ENCODE assay signal across 9 mouse cellular contexts in the genomic region with DNA sequence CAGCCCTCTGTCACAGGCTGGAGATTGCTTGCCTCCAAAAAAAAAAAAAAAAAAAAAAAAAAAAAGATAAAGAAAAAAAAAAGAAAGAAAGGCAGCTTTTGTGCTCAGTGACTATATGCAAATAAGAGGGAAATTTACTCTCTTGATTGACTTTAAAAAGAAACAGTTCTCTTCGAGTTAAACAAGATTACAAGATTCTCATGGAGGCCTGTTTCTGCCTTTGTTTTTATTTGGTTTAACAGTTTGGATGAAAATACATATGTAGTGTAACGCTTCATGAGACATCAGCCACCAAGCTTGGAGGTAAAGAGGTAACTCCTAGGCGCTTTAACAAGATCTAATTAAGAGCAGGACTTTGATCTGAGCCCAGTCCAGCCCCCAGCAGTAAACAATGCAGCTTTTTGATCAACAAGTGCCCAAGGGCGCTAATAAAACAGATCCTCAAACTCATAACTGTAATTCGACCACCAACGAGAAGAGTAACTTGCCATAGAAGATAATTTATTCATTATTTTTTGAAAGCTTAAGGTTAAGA. TPM values are rescaled to one million over a fixed set of nuclear protein-coding genes. Genes with fewer than 3 reads are reported as not detected.
DNase-seq lines count a peak whose midpoint lies in the region; ATAC-seq and TF ChIP-seq lines count a peak whose summit lies in the region.
"Had no signal": no experiment of that assay in that cellular context is flagged by ENCODE, and none has a peak within 500 bp of the region (broad histone marks: within the 10 kb centered on the region; RNA-seq: fewer than 3 reads in every experiment).

No protein-coding gene starts in this region.

- H3K9ac ChIP-seq in heart, embryonic 16.5 days (ENCODE audit: low read length), result no peak overlapping the region
- no peak overlapping the region for H3K9ac ChIP-seq in liver, embryonic 13.5 days

- H3K4me1 ChIP-seq in E14TG2a.4 (replicated peaks; ENCODE audit: low read depth, low read length), result peaks cover 72% of the 10 kb centered on the region
- H3K4me1 ChIP-seq in heart, embryonic 16.5 days (ENCODE audit: control insufficient read depth, insufficient read depth, low read length), result peaks cover 52% of the 10 kb centered on the region
- peaks cover 11% of the 10 kb centered on the region for H3K4me1 ChIP-seq in liver, embryonic 13.5 days (replicated peaks)

- H3K4me3 ChIP-seq in E14TG2a.4 (replicated peaks; ENCODE audit: low read length), result peak overlapping the region; percentile 29; the same call in 1 of the 2 replicates
- H3K4me3 ChIP-seq in heart, embryonic 16.5 days (ENCODE audit: low read length), result no peak overlapping the region; the same call in 1 of the 2 replicates
- H3K4me3 ChIP-seq in liver, embryonic 13.5 days (replicated peaks), result no peak overlapping the region

- H3K9me3 ChIP-seq in E14TG2a.4 (ENCODE audit: low read length), result no peaks in the 10 kb centered on the region
- H3K9me3 ChIP-seq in heart, embryonic 16.5 days (replicated peaks; ENCODE audit: control insufficient read depth, low read length), result no peaks in the 10 kb centered on the region
- H3K9me3 ChIP-seq in liver, embryonic 13.5 days (replicated peaks), result no peaks in the 10 kb centered on the region

- peak overlapping the region; percentile 79 for H3K27ac ChIP-seq in heart, embryonic 16.5 days (ENCODE audit: low read length)
- H3K27ac ChIP-seq in liver, embryonic 13.5 days, result peak overlapping the region; percentile 47; the same call in 1 of the 2 replicates

- peaks cover 25% of the 10 kb centered on the region for H3K36me3 ChIP-seq in E14TG2a.4 (ENCODE audit: insufficient read depth, low read length)
- H3K36me3 ChIP-seq in heart, embryonic 16.5 days (ENCODE audit: control insufficient read depth, insufficient read depth), result peaks cover 16% of the 10 kb centered on the region
- 0 out of 2 replicates have a peak, but pooled peaks cover 6% of the 10 kb centered on the region for H3K36me3 ChIP-seq in liver, embryonic 13.5 days

- 27% methylated on average over 6 of the region's 6 CpGs for WGBS in heart, embryonic 16.5 days
- WGBS in liver, embryonic 13.5 days (ENCODE audit: insufficient replicate concordance), result 38% methylated on average over 6 of the region's 6 CpGs

- no peaks in the 10 kb centered on the region for H3K27me3 ChIP-seq in E14TG2a.4 (ENCODE audit: insufficient read depth, low read length)
- H3K27me3 ChIP-seq in heart, embryonic 16.5 days (ENCODE audit: control insufficient read depth, insufficient read depth, low read length), result no peaks in the 10 kb centered on the region
- H3K27me3 ChIP-seq in liver, embryonic 13.5 days, result no peaks in the 10 kb centered on the region

- no peak for TF ChIP-seq CTCF in E14TG2a.4 (conservative IDR thresholded peaks at IDR 0.05; ENCODE audit: low read length)
- no peak for TF ChIP-seq CTCF in brain, embryonic 14.5 days (IDR thresholded peaks at IDR 0.05; ENCODE audit: borderline replicate concordance, extremely low read depth, insufficient read depth, insufficient read length)

- no peak for ATAC-seq in heart, embryonic 16.5 days (replicated peaks; ENCODE audit: extremely low read depth, insufficient read depth, low FRiP score)
- ATAC-seq in liver, embryonic 13.5 days (ENCODE audit: low read depth), result no peak
- ATAC-seq in erythroblast, adult 5-6 weeks (replicated peaks; ENCODE audit: low FRiP score, poor library complexity, severe bottlenecking), result no peak

- H3K4me2 ChIP-seq in heart, embryonic 16.5 days (ENCODE audit: low read depth, low read length), result peak overlapping the region; percentile 70
- H3K4me2 ChIP-seq in liver, embryonic 13.5 days, result no peak overlapping the region

- DNase-seq in brain, embryonic 14.5 days (ENCODE audit: low read depth), result peak; percentile 64
- DNase-seq in liver, embryonic 13.5 days, result no peak
- DNase-seq in right cerebral cortex, postnatal 36 days (ENCODE audit: low spot score in 2 of 2), result no peak
- DNase-seq in left cerebral cortex, adult 8-10 months (ENCODE audit: low spot score in 2 of 2), result no peak
- DNase-seq in adipocyte (ENCODE audit: low spot score), result no peak
- DNase-seq: thymus, postnatal 36 days had no signal

- no peak for TF ChIP-seq POLR2A in brain, embryonic 14.5 days (IDR thresholded peaks at IDR 0.05; ENCODE audit: borderline replicate concordance, extremely low read depth, insufficient read depth, insufficient read length, poor library complexity, severe bottlenecking)

RNA-seq across cellular contexts. Expression of gene Rnd3, which starts 8.9 kb away (rescaled TPM):
- 76.7 and 111 TPM in 2 replicates for polyA plus RNA-seq in brain, embryonic 14.5 days (2012; rRNA removed)
- polyA plus RNA-seq in heart, embryonic 16.5 days (2015; fragmentation: Nextera tagmentation; extraction: Ambion mirVana), result 27.3 and 31.5 TPM in 2 replicates
- 11.4 and 14.8 TPM in 2 replicates for polyA plus RNA-seq in liver, embryonic 13.5 days (2015; fragmentation: Nextera tagmentation; extraction: Ambion mirVana)
- 10 to 100 TPM; 12.7 to 15.4 (median 13.9) TPM for total RNA-seq in left cerebral cortex, adult 8-10 months (2022)
- 2.5 and 4.2 TPM in 2 replicates for total RNA-seq in erythroblast, adult 5-6 weeks (2015; ENCODE audit: low replicate concordance)
- 4.5 and 4.9 TPM in 2 replicates for total RNA-seq in erythroblast, adult 5-6 weeks (2017; ENCODE audit: low replicate concordance)
